Mouse (Mus musculus) megakaryocyte, embryonic 14.5 days (primary cell): ENCODE data around the gene Gad1. TPM values are rescaled to one million over a fixed set of nuclear protein-coding genes. Genes with fewer than 3 reads are reported as not detected.

ENCODE experiments used
- H3K27me3 ChIP-seq: replicated peaks from 2 replicates; pipeline ENCODE3; 2012; ENCODE audit warnings: inconsistent platforms
- H3K36me3 ChIP-seq: replicated peaks from 2 replicates; pipeline ENCODE3; 2012; ENCODE audit warnings: low read length, inconsistent platforms, mixed read lengths
- H3K4me1 ChIP-seq: 2 replicates; pipeline ENCODE4 v1.6.1; 2012; ENCODE audit warnings: inconsistent platforms
- H3K4me3 ChIP-seq: replicated peaks from 2 replicates; pipeline ENCODE3; 2012; ENCODE audit warnings: moderate library complexity, mild to moderate bottlenecking, inconsistent platforms
- H3K9me3 ChIP-seq: 2 replicates; pipeline ENCODE4 v1.6.1; 2012; ENCODE audit warnings: inconsistent platforms
- FLI1 ChIP-seq: IDR thresholded peaks from 2 replicates; pipeline ENCODE4 v1.6.1; 2012; ENCODE audit warnings: low read length, inconsistent platforms, mixed read lengths
- GATA1 ChIP-seq: IDR thresholded peaks from 3 replicates; pipeline ENCODE4 v1.6.1; 2012; ENCODE audit warnings: mixed read lengths, low read length, inconsistent platforms, borderline replicate concordance
- polyA plus RNA-seq: library from polyadenylated mRNA; stranded (reverse); fragments of >175 nt; gene quantifications from 2 replicates; pipeline ENCODE4 v1.2.3, GENCODE M21; 2012; ENCODE audit warnings: low replicate concordance; ENCODE audit not compliant: insufficient read depth

Gad1 gene
- polyA plus RNA-seq, 1 experiment = 0.34 TPM

GRCm38 (mm10) chr2:70563721-70564645, 11.1 kb downstream of the Gad1 start:
- TF ChIP-seq GATA1 = no peak
- TF ChIP-seq FLI1 = no peak
- Histone ChIP-seq H3K36me3 (no peaks in the 10 kb centered on the region), H3K4me3 (no peak overlapping the region), H3K27me3 (peaks cover 98% of the 10 kb centered on the region), H3K9me3 (no peaks in the 10 kb centered on the region), H3K4me1 (peaks cover 27% of the 10 kb centered on the region)

- TF ChIP-seq GATA1 (no peak), FLI1 (no peak)
- peaks cover 99% of the 10 kb centered on the region for H3K27me3 ChIP-seq
- no peaks in the 10 kb centered on the region for H3K36me3 ChIP-seq
- no peaks in the 10 kb centered on the region for H3K9me3 ChIP-seq
- H3K4me1 ChIP-seq = peaks cover 27% of the 10 kb centered on the region
- no peak overlapping the region for H3K4me3 ChIP-seq
These were observed 11.9 kb downstream of the Gad1 start for GRCm38 (mm10) chr2:70564646-70565315.

- Histone ChIP-seq H3K9me3 (no peaks in the 10 kb centered on the region), H3K27me3 (peaks cover 96% of the 10 kb centered on the region), H3K4me1 (peaks cover 27% of the 10 kb centered on the region), H3K4me3 (no peak overlapping the region), H3K36me3 (no peaks in the 10 kb centered on the region)
- TF ChIP-seq FLI1 (no peak), GATA1 (no peak)
These were observed 13.1 kb downstream of the Gad1 start for GRCm38 (mm10) chr2:70565651-70566602.

- no peak for TF ChIP-seq GATA1
- no peak for TF ChIP-seq FLI1
- no peaks in the 10 kb centered on the region for H3K36me3 ChIP-seq
- no peak overlapping the region for H3K4me3 ChIP-seq
- peaks cover 96% of the 10 kb centered on the region for H3K27me3 ChIP-seq
- no peaks in the 10 kb centered on the region for H3K9me3 ChIP-seq
- H3K4me1 ChIP-seq = peaks cover 23% of the 10 kb centered on the region
These were observed 13.7 kb downstream of the Gad1 start for GRCm38 (mm10) chr2:70566603-70566981.

GRCm38 (mm10) chr2:70567071-70567681, 14.3 kb downstream of the Gad1 start:
- Histone ChIP-seq H3K27me3 (peaks cover 96% of the 10 kb centered on the region), H3K9me3 (no peaks in the 10 kb centered on the region), H3K36me3 (no peaks in the 10 kb centered on the region), H3K4me3 (no peak overlapping the region), H3K4me1 (peaks cover 22% of the 10 kb centered on the region)
- TF ChIP-seq GATA1 (no peak), FLI1 (no peak)

GRCm38 (mm10) chr2:70567682-70568077, 14.8 kb downstream of the Gad1 start:
- H3K9me3 ChIP-seq = no peaks in the 10 kb centered on the region
- peak overlapping the region; percentile 76 for H3K4me3 ChIP-seq
- TF ChIP-seq FLI1 (no peak), GATA1 (no peak)
- no peaks in the 10 kb centered on the region for H3K36me3 ChIP-seq
- peaks cover 94% of the 10 kb centered on the region for H3K27me3 ChIP-seq
- H3K4me1 ChIP-seq = peaks cover 19% of the 10 kb centered on the region

- peaks cover 87% of the 10 kb centered on the region for H3K27me3 ChIP-seq
- H3K4me1 ChIP-seq = peaks cover 19% of the 10 kb centered on the region
- no peaks in the 10 kb centered on the region for H3K36me3 ChIP-seq
- H3K9me3 ChIP-seq = no peaks in the 10 kb centered on the region
- TF ChIP-seq FLI1 = no peak
- no peak for TF ChIP-seq GATA1
- peak overlapping the region; percentile 83 for H3K4me3 ChIP-seq
These were observed 15.5 kb downstream of the Gad1 start for GRCm38 (mm10) chr2:70568198-70568941.

GRCm38 (mm10) chr2:70571698-70572097, 18.8 kb downstream of the Gad1 start:
- Histone ChIP-seq H3K27me3 (peaks cover 65% of the 10 kb centered on the region), H3K4me3 (no peak overlapping the region), H3K4me1 (peaks cover 19% of the 10 kb centered on the region), H3K36me3 (no peaks in the 10 kb centered on the region), H3K9me3 (no peaks in the 10 kb centered on the region)
- TF ChIP-seq GATA1 = no peak

GRCm38 (mm10) chr2:70572251-70572650, 19.4 kb downstream of the Gad1 start:
- Histone ChIP-seq H3K27me3 (peaks cover 60% of the 10 kb centered on the region), H3K4me3 (no peak overlapping the region), H3K36me3 (no peaks in the 10 kb centered on the region), H3K9me3 (no peaks in the 10 kb centered on the region), H3K4me1 (peaks cover 17% of the 10 kb centered on the region)
- TF ChIP-seq GATA1 (no peak), FLI1 (no peak)
